Mouse (Mus musculus): ENCODE results near the gene Ppa2. TPM values are rescaled to one million over a fixed set of nuclear protein-coding genes. Genes with fewer than 3 reads are reported as not detected.

Ppa2 gene
- polyA plus RNA-seq, 1 experiment from 2014 or later, result 98.5 TPM

DNA sequence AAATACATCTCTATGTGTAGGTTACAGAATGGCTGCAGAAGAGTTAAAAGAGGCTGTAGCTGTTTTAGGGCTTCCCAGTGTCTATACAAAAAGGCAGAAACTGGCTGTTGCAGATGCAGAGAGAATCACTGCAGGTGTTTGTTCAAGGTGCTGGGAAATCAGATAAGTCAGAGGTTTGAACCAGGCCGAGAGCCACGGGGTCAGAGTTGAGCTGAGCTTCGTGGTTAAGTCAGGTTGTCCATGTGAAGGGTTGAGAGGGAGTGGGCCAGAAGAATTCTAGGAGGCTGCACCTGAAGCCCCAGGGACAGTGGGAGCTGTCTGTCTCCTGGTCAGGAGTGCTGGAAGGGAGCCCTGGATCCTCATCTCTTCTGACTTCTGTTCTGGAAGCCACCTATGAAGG, 2.4 kb downstream of the Ppa2 start:
- no peak overlapping the region for H3K9ac ChIP-seq (ENCODE audit: low read depth, low read length)
- no peak overlapping the region for H3K4me2 ChIP-seq
- H3K4me3 ChIP-seq (ENCODE audit: low read depth, low read length), result no peak overlapping the region
- no peaks in the 10 kb centered on the region for H3K36me3 ChIP-seq (ENCODE audit: control insufficient read depth, insufficient read depth, low read length)
- H3K27me3 ChIP-seq (ENCODE audit: control insufficient read depth, insufficient read depth, low read length), result no peaks in the 10 kb centered on the region
- H3K4me1 ChIP-seq (ENCODE audit: control insufficient read depth, insufficient read depth, low read length), result no peaks in the 10 kb centered on the region; the same call in 1 of the 2 replicates
- H3K27ac ChIP-seq (ENCODE audit: low read depth, low read length), result no peak overlapping the region
- ATAC-seq (replicated peaks; ENCODE audit: insufficient number of reproducible peaks, low FRiP score, low TSS enrichment), result no peak
- WGBS (ENCODE audit: insufficient replicate concordance), result 80% methylated on average over 3 of the region's 3 CpGs
- peaks cover 3% of the 10 kb centered on the region; the same call in 1 of the 2 replicates for H3K9me3 ChIP-seq (replicated peaks; ENCODE audit: control insufficient read depth, low read length)

DNA sequence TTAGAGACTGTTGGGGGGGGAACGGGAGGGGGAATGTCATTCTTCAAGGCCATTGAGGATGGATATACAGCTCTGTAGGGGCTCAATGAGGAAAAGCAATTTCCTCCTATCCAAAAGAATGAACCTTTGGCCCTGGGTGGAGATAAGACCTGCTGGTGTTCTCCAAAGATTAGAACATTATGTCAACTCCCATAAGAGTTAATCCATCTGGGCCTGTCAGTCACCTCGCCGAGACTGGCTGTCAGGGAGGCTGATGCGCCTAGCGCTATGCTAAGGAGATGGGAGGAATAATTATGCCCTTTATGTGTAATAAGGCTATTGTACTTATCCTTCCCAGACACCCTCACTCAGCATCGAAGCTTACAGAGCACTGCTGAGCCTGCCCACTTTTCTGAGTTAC, 2.9 kb downstream of the Ppa2 start:
- Histone ChIP-seq H3K4me2 (no peak overlapping the region), H3K4me1 (ENCODE audit: control insufficient read depth, insufficient read depth, low read length) (no peaks in the 10 kb centered on the region; the same call in 1 of the 2 replicates), H3K36me3 (ENCODE audit: control insufficient read depth, insufficient read depth, low read length) (no peaks in the 10 kb centered on the region), H3K4me3 (ENCODE audit: low read depth, low read length) (no peak overlapping the region), H3K9me3 (replicated peaks; ENCODE audit: control insufficient read depth, low read length) (peaks cover 3% of the 10 kb centered on the region; the same call in 1 of the 2 replicates), H3K27ac (ENCODE audit: low read depth, low read length) (no peak overlapping the region), H3K9ac (ENCODE audit: low read depth, low read length) (no peak overlapping the region), H3K27me3 (ENCODE audit: control insufficient read depth, insufficient read depth, low read length) (no peaks in the 10 kb centered on the region)
- no peak for ATAC-seq (replicated peaks; ENCODE audit: insufficient number of reproducible peaks, low FRiP score, low TSS enrichment)
- 67% methylated on average over 6 of the region's 6 CpGs for WGBS (ENCODE audit: insufficient replicate concordance)

DNA sequence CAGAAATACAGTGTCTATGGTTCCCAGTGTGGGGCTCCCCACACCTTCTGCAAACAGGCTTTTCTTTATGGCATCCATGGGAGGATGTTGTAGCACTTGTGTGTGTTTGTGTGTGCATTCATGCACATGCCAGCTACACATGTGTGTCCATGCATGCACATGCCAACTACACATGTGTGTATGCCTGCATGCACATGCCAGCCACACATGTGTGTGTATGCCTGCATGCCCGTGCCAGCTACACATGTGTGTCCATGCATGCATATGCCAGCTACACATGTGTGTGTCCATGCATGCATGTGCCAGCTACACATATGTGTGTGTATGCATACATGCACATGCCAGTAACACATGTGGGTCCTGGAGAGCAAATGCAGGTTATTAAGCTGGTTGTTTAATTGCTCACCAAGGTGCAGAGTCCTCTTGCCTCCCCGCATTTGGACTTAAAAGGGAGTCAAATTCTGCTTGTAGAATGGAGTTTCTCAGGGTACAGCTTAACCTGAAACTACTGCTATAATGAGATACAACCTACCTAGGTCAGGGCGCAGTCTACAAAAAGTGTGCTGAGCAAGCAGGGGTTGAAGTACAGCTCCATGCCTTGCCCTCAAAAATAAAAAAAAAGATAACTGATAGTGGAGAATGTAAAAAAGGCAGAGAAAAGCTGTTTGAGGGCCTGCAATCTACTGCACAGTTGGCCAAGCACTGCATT, 3.7 kb downstream of the Ppa2 start:
- Histone ChIP-seq H3K9ac (ENCODE audit: low read depth, low read length) (no peak overlapping the region), H3K36me3 (ENCODE audit: control insufficient read depth, insufficient read depth, low read length) (no peaks in the 10 kb centered on the region), H3K9me3 (replicated peaks; ENCODE audit: control insufficient read depth, low read length) (peaks cover 3% of the 10 kb centered on the region; the same call in 1 of the 2 replicates), H3K27me3 (ENCODE audit: control insufficient read depth, insufficient read depth, low read length) (no peaks in the 10 kb centered on the region), H3K4me2 (no peak overlapping the region), H3K27ac (ENCODE audit: low read depth, low read length) (no peak overlapping the region), H3K4me3 (ENCODE audit: low read depth, low read length) (no peak overlapping the region), H3K4me1 (ENCODE audit: control insufficient read depth, insufficient read depth, low read length) (no peaks in the 10 kb centered on the region; the same call in 1 of the 2 replicates)
- 87% methylated on average over 3 of the region's 3 CpGs for WGBS (ENCODE audit: insufficient replicate concordance)
- ATAC-seq (replicated peaks; ENCODE audit: insufficient number of reproducible peaks, low FRiP score, low TSS enrichment), result no peak

DNA sequence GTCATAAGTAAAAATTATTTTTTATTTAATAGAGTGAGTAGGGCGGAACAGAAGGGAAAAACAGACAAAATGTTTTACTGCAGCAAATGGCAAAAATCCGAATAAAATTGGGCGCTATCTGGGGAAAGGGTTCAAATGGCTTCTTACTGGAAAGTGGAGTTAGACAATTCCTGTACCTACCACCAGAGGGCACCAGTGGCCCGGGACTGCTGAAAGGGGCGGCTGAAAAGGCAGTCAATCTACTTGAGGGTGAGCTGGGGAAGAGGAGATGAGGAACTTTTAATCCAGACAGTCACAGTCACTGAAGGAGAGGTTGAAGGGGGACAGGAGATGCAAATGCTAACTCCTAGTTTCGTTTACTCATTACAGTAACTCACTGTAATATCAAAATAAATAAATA, 4.6 kb downstream of the Ppa2 start:
- Histone ChIP-seq H3K27ac (ENCODE audit: low read depth, low read length) (no peak overlapping the region), H3K9me3 (replicated peaks; ENCODE audit: control insufficient read depth, low read length) (no peaks in the 10 kb centered on the region), H3K27me3 (ENCODE audit: control insufficient read depth, insufficient read depth, low read length) (no peaks in the 10 kb centered on the region), H3K4me3 (ENCODE audit: low read depth, low read length) (no peak overlapping the region), H3K4me2 (no peak overlapping the region), H3K9ac (ENCODE audit: low read depth, low read length) (no peak overlapping the region), H3K36me3 (ENCODE audit: control insufficient read depth, insufficient read depth, low read length) (no peaks in the 10 kb centered on the region), H3K4me1 (ENCODE audit: control insufficient read depth, insufficient read depth, low read length) (no peaks in the 10 kb centered on the region; the same call in 1 of the 2 replicates)
- no peak for ATAC-seq (replicated peaks; ENCODE audit: insufficient number of reproducible peaks, low FRiP score, low TSS enrichment)
- WGBS (ENCODE audit: insufficient replicate concordance), result 35% methylated on average over 6 of the region's 6 CpGs

DNA sequence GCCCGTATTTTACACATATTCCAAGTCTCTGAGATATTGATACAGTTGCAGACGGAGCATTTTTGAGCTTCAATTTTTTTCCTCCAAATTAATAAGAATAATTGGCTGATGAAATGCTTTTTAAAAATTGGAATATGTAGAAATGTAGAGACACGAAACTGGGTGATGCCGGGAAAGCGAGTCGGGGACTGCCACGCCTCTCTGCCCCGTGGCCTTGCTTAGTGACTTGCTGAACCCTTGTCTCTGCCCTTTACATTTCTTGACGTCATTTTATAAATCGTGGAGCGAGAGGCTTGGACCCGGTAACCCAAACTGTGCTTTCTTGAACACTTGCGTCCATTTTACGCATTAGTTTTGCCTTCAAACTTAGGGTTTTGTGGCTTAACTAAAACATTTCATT, 5.1 kb downstream of the Ppa2 start:
- Histone ChIP-seq H3K9ac (ENCODE audit: low read depth, low read length) (no peak overlapping the region), H3K27ac (ENCODE audit: low read depth, low read length) (no peak overlapping the region), H3K9me3 (replicated peaks; ENCODE audit: control insufficient read depth, low read length) (no peaks in the 10 kb centered on the region), H3K4me3 (ENCODE audit: low read depth, low read length) (no peak overlapping the region), H3K4me2 (no peak overlapping the region), H3K36me3 (ENCODE audit: control insufficient read depth, insufficient read depth, low read length) (no peaks in the 10 kb centered on the region), H3K27me3 (ENCODE audit: control insufficient read depth, insufficient read depth, low read length) (no peaks in the 10 kb centered on the region), H3K4me1 (ENCODE audit: control insufficient read depth, insufficient read depth, low read length) (no peaks in the 10 kb centered on the region; the same call in 1 of the 2 replicates)
- 90% methylated on average over 14 of the region's 14 CpGs for WGBS (ENCODE audit: insufficient replicate concordance)
- no peak for ATAC-seq (replicated peaks; ENCODE audit: insufficient number of reproducible peaks, low FRiP score, low TSS enrichment)

DNA sequence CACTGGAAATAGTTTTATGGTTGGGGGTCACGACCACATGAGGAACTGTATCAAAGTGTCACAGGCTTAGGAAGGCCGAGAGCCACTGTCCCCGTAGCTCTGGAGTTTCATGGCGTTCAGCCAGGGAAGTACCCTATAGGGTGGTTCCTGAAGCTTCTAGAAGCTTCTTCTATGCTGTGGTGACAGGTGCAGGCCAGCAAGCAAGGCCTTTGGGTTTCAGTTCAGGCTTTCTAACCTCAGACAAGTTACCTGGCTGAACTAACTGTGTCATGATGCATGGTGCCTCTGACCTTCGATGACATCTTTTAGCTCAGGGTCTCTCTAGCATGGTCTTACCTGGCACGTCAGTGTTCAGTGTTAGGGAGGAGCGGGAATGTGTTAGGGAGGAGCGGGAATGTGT, 5.7 kb downstream of the Ppa2 start:
- Histone ChIP-seq H3K4me2 (no peak overlapping the region), H3K4me1 (ENCODE audit: control insufficient read depth, insufficient read depth, low read length) (no peaks in the 10 kb centered on the region; the same call in 1 of the 2 replicates), H3K9me3 (replicated peaks; ENCODE audit: control insufficient read depth, low read length) (no peaks in the 10 kb centered on the region), H3K27ac (ENCODE audit: low read depth, low read length) (no peak overlapping the region), H3K36me3 (ENCODE audit: control insufficient read depth, insufficient read depth, low read length) (no peaks in the 10 kb centered on the region), H3K27me3 (ENCODE audit: control insufficient read depth, insufficient read depth, low read length) (no peaks in the 10 kb centered on the region), H3K4me3 (ENCODE audit: low read depth, low read length) (no peak overlapping the region), H3K9ac (ENCODE audit: low read depth, low read length) (no peak overlapping the region)
- 83% methylated on average over 8 of the region's 8 CpGs for WGBS (ENCODE audit: insufficient replicate concordance)
- ATAC-seq (replicated peaks; ENCODE audit: insufficient number of reproducible peaks, low FRiP score, low TSS enrichment), result no peak

DNA sequence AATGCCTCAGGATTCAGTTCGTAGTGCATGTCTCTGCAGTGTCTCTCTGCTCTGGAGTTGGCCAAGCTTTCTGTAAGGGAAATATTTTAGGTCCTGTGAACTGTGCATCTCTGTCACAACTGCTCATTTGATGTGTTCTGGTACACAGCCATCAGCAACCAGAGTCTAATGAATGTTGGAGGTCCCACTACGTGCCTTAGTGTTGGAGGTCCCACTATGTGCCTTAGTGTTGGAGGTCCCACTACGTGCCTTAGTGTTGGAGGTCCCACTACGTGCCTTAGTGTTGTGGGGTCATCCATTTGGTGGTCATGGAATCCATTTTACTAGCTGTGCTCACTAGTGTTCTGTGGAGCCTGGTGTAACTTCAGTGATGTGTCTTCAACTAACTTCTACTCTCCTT, 7.9 kb downstream of the Ppa2 start:
- Histone ChIP-seq H3K4me2 (no peak overlapping the region), H3K9ac (ENCODE audit: low read depth, low read length) (no peak overlapping the region), H3K36me3 (ENCODE audit: control insufficient read depth, insufficient read depth, low read length) (peaks cover 3% of the 10 kb centered on the region; the same call in 1 of the 2 replicates), H3K27me3 (ENCODE audit: control insufficient read depth, insufficient read depth, low read length) (no peaks in the 10 kb centered on the region), H3K27ac (ENCODE audit: low read depth, low read length) (no peak overlapping the region), H3K9me3 (replicated peaks; ENCODE audit: control insufficient read depth, low read length) (no peaks in the 10 kb centered on the region), H3K4me1 (ENCODE audit: control insufficient read depth, insufficient read depth, low read length) (no peaks in the 10 kb centered on the region), H3K4me3 (ENCODE audit: low read depth, low read length) (no peak overlapping the region)
- WGBS (ENCODE audit: insufficient replicate concordance), result 83% methylated on average over 4 of the region's 4 CpGs
- ATAC-seq (replicated peaks; ENCODE audit: insufficient number of reproducible peaks, low FRiP score, low TSS enrichment), result no peak

DNA sequence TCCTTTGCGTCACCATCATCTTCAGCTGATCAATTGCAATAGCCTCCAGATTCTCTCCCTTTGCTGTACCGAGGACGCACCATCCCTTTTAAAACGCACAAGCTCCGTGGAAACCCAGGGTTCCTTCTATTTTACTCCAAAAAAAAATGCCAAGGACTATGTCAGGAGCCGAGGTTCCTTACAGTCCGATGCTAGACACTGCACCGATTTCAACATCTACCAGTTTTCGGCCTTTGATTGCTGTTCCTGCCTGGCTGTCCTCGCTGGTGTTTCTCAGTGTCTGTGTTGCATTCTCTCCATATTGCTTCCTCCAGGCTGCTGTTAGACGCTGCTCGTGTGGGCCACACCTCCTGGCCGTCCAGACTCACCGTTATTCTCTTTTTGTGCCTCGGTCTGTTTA, 8.7 kb downstream of the Ppa2 start:
- Histone ChIP-seq H3K4me3 (ENCODE audit: low read depth, low read length) (no peak overlapping the region), H3K9me3 (replicated peaks; ENCODE audit: control insufficient read depth, low read length) (no peaks in the 10 kb centered on the region), H3K4me2 (no peak overlapping the region), H3K36me3 (ENCODE audit: control insufficient read depth, insufficient read depth, low read length) (peaks cover 3% of the 10 kb centered on the region; the same call in 1 of the 2 replicates), H3K27ac (ENCODE audit: low read depth, low read length) (no peak overlapping the region), H3K4me1 (ENCODE audit: control insufficient read depth, insufficient read depth, low read length) (no peaks in the 10 kb centered on the region), H3K27me3 (ENCODE audit: control insufficient read depth, insufficient read depth, low read length) (no peaks in the 10 kb centered on the region), H3K9ac (ENCODE audit: low read depth, low read length) (no peak overlapping the region)
- ATAC-seq (replicated peaks; ENCODE audit: insufficient number of reproducible peaks, low FRiP score, low TSS enrichment), result no peak
- WGBS (ENCODE audit: insufficient replicate concordance), result 77% methylated on average over 15 of the region's 15 CpGs

DNA sequence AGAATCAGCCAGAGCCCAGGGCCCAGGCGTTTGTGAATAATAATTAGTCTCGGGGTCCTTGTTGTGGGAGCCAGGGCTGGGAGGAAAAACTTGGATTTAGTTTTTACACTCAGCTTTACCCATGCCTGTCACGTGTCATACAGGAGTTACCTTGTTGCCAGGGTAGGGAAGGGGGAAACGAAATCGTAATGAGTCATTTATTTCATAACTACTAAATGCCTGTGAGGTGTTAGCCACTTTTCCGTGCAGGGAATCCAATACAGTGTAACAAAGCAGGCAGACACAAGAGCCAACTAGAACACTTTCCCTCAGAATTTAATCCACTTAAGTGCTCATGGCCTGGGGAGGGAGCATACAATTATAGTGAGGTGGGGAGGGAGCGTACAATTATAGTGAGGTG, 9.9 kb downstream of the Ppa2 start:
- H3K9me3 ChIP-seq (replicated peaks; ENCODE audit: control insufficient read depth, low read length), result no peaks in the 10 kb centered on the region
- peaks cover 3% of the 10 kb centered on the region; the same call in 1 of the 2 replicates for H3K4me1 ChIP-seq (ENCODE audit: control insufficient read depth, insufficient read depth, low read length)
- H3K27ac ChIP-seq (ENCODE audit: low read depth, low read length), result no peak overlapping the region
- ATAC-seq (replicated peaks; ENCODE audit: insufficient number of reproducible peaks, low FRiP score, low TSS enrichment), result no peak
- H3K36me3 ChIP-seq (ENCODE audit: control insufficient read depth, insufficient read depth, low read length), result peaks cover 3% of the 10 kb centered on the region; the same call in 1 of the 2 replicates
- no peak overlapping the region for H3K9ac ChIP-seq (ENCODE audit: low read depth, low read length)
- no peak overlapping the region for H3K4me3 ChIP-seq (ENCODE audit: low read depth, low read length)
- H3K4me2 ChIP-seq, result no peak overlapping the region
- H3K27me3 ChIP-seq (ENCODE audit: control insufficient read depth, insufficient read depth, low read length), result no peaks in the 10 kb centered on the region
- WGBS (ENCODE audit: insufficient replicate concordance), result 78% methylated on average over 7 of the region's 7 CpGs
